Mouse (Mus musculus) heart, adult 2 months (tissue): ENCODE data around the gene Scfd2.

Experiments
- CTCF ChIP-seq: fragments of 200-600 bp; IDR thresholded peaks from 2 replicates; pipeline ENCODE4 v1.8.1; 2022; ENCODE audit warnings: antibody characterized with exemption, mild to moderate bottlenecking, moderate library complexity
- POLR2A ChIP-seq: fragments of 200-500 bp; IDR thresholded peaks from 2 replicates; pipeline ENCODE4 v1.6.1; 2011; ENCODE audit warnings: mild to moderate bottlenecking, low read depth, low read length, control low read depth; ENCODE audit not compliant: insufficient read depth

DNA sequence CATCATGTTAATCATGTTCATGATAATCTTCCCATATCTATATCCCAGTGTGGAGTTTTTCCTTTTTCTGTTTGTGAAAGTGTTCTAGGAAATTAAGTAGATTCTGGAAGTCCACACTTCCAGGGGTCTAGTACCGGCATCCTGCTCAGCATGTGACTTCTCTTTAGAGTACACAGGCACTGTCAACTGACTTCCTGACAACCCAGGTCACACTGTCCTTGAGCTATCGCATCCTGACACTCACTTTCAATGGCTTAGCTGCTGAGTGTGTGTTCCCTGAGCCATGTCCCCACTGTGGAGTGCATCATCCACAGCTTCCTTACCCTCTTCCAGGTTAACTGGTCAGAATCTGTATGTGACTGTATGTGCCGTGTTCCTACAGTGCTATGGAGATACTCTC lies 258.2 kb downstream of the Scfd2 start:
- TF ChIP-seq POLR2A (no peak), CTCF (no peak)
